Mouse (Mus musculus): ENCODE data around the gene Asb13. TPM values are rescaled to one million over a fixed set of nuclear protein-coding genes. Genes with fewer than 3 reads are reported as not detected.

Gene Asb13
- polyA plus RNA-seq, 1 experiment from 2014 or later: 12.2 TPM

DNA sequence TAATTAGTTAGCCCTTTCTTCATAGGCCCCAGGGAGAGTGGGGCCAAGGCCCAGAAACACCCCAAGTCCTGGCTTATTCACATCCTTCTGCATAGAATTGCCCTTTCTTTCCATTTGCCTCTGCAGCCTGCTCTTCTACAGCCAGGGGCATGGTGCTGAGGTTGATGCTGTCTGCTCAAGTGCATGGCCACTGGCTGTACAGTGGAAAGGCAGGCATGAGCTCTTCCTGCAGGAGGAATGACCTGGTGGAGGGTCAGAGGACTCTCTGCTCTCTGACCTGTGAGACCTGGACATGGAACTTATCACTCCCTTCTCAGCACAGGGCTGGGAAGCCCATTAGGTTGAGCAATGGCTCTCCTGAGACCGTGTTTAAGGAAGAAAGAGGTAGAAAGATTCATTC lies 35.8 kb downstream of the Asb13 start:
- Histone ChIP-seq H3K4me1 (ENCODE audit: control insufficient read depth, insufficient read depth, low read length) (no peaks in the 10 kb centered on the region), H3K27ac (replicated peaks; ENCODE audit: low read depth, low read length) (no peak overlapping the region), H3K36me3 (ENCODE audit: control insufficient read depth, insufficient read depth, low read length) (no peaks in the 10 kb centered on the region), H3K9ac (replicated peaks; ENCODE audit: low read length) (no peak overlapping the region), H3K4me3 (replicated peaks; ENCODE audit: low read depth, low read length) (no peak overlapping the region), H3K4me2 (ENCODE audit: low read length) (no peak overlapping the region), H3K27me3 (ENCODE audit: control insufficient read depth, insufficient read depth, low read length) (no peaks in the 10 kb centered on the region), H3K9me3 (ENCODE audit: control insufficient read depth, low read length) (no peaks in the 10 kb centered on the region)
- no peak for ATAC-seq (ENCODE audit: low FRiP score, low TSS enrichment)
- no peak for DNase-seq
- 79% methylated on average over 1 of the region's 1 CpGs for WGBS

- DNase-seq (no peak), ATAC-seq (ENCODE audit: low FRiP score, low TSS enrichment) (no peak)
- H3K27ac ChIP-seq (replicated peaks; ENCODE audit: low read depth, low read length): no peak overlapping the region
- no peaks in the 10 kb centered on the region for H3K9me3 ChIP-seq (ENCODE audit: control insufficient read depth, low read length)
- H3K4me1 ChIP-seq (ENCODE audit: control insufficient read depth, insufficient read depth, low read length): no peaks in the 10 kb centered on the region
- no peak overlapping the region for H3K4me3 ChIP-seq (replicated peaks; ENCODE audit: low read depth, low read length)
- no peaks in the 10 kb centered on the region for H3K36me3 ChIP-seq (ENCODE audit: control insufficient read depth, insufficient read depth, low read length)
- no peaks in the 10 kb centered on the region for H3K27me3 ChIP-seq (ENCODE audit: control insufficient read depth, insufficient read depth, low read length)
- no peak overlapping the region for H3K4me2 ChIP-seq (ENCODE audit: low read length)
- H3K9ac ChIP-seq (replicated peaks; ENCODE audit: low read length): no peak overlapping the region
- WGBS: 96% methylated on average over 1 of the region's 1 CpGs
These were observed 36.2 kb downstream of the Asb13 start for GRCm38 (mm10) chr13:3670039-3670438.

- H3K9ac ChIP-seq (replicated peaks; ENCODE audit: low read length): no peak overlapping the region
- no peaks in the 10 kb centered on the region for H3K27me3 ChIP-seq (ENCODE audit: control insufficient read depth, insufficient read depth, low read length)
- no peaks in the 10 kb centered on the region for H3K4me1 ChIP-seq (ENCODE audit: control insufficient read depth, insufficient read depth, low read length)
- H3K36me3 ChIP-seq (ENCODE audit: control insufficient read depth, insufficient read depth, low read length): no peaks in the 10 kb centered on the region
- H3K4me3 ChIP-seq (replicated peaks; ENCODE audit: low read depth, low read length): no peak overlapping the region
- WGBS: 89% methylated on average over 3 of the region's 3 CpGs
- no peak overlapping the region for H3K4me2 ChIP-seq (ENCODE audit: low read length)
- no peak for DNase-seq
- H3K9me3 ChIP-seq (ENCODE audit: control insufficient read depth, low read length): no peaks in the 10 kb centered on the region
- ATAC-seq (ENCODE audit: low FRiP score, low TSS enrichment): no peak
- no peak overlapping the region for H3K27ac ChIP-seq (replicated peaks; ENCODE audit: low read depth, low read length)
These were observed 39.3 kb downstream of the Asb13 start for GRCm38 (mm10) chr13:3673151-3673550.

GRCm38 (mm10) chr13:3673622-3674021 lies 39.8 kb downstream of the Asb13 start:
- whole genome bisulfite sequencing: 74% methylated on average over 4 of the region's 4 CpGs
- DNase-seq (no peak), ATAC-seq (ENCODE audit: low FRiP score, low TSS enrichment) (no peak)
- Histone ChIP-seq H3K9ac (replicated peaks; ENCODE audit: low read length) (no peak overlapping the region), H3K9me3 (ENCODE audit: control insufficient read depth, low read length) (no peaks in the 10 kb centered on the region), H3K4me2 (ENCODE audit: low read length) (no peak overlapping the region), H3K4me3 (replicated peaks; ENCODE audit: low read depth, low read length) (no peak overlapping the region), H3K36me3 (ENCODE audit: control insufficient read depth, insufficient read depth, low read length) (no peaks in the 10 kb centered on the region), H3K27ac (replicated peaks; ENCODE audit: low read depth, low read length) (no peak overlapping the region), H3K27me3 (ENCODE audit: control insufficient read depth, insufficient read depth, low read length) (no peaks in the 10 kb centered on the region), H3K4me1 (ENCODE audit: control insufficient read depth, insufficient read depth, low read length) (no peaks in the 10 kb centered on the region)

GRCm38 (mm10) chr13:3675855-3676254 lies 42.0 kb downstream of the Asb13 start:
- Histone ChIP-seq H3K9ac (replicated peaks; ENCODE audit: low read length) (no peak overlapping the region), H3K4me2 (ENCODE audit: low read length) (no peak overlapping the region), H3K4me3 (replicated peaks; ENCODE audit: low read depth, low read length) (no peak overlapping the region), H3K27ac (replicated peaks; ENCODE audit: low read depth, low read length) (no peak overlapping the region), H3K27me3 (ENCODE audit: control insufficient read depth, insufficient read depth, low read length) (no peaks in the 10 kb centered on the region), H3K36me3 (ENCODE audit: control insufficient read depth, insufficient read depth, low read length) (no peaks in the 10 kb centered on the region), H3K9me3 (ENCODE audit: control insufficient read depth, low read length) (no peaks in the 10 kb centered on the region), H3K4me1 (ENCODE audit: control insufficient read depth, insufficient read depth, low read length) (no peaks in the 10 kb centered on the region)
- ATAC-seq (ENCODE audit: low FRiP score, low TSS enrichment): no peak
- WGBS: 89% methylated on average over 4 of the region's 4 CpGs
- no peak for DNase-seq

- Histone ChIP-seq H3K4me1 (ENCODE audit: control insufficient read depth, insufficient read depth, low read length) (no peaks in the 10 kb centered on the region), H3K9me3 (ENCODE audit: control insufficient read depth, low read length) (no peaks in the 10 kb centered on the region), H3K4me2 (ENCODE audit: low read length) (no peak overlapping the region), H3K27ac (replicated peaks; ENCODE audit: low read depth, low read length) (no peak overlapping the region), H3K36me3 (ENCODE audit: control insufficient read depth, insufficient read depth, low read length) (no peaks in the 10 kb centered on the region), H3K4me3 (replicated peaks; ENCODE audit: low read depth, low read length) (no peak overlapping the region), H3K27me3 (ENCODE audit: control insufficient read depth, insufficient read depth, low read length) (no peaks in the 10 kb centered on the region), H3K9ac (replicated peaks; ENCODE audit: low read length) (no peak overlapping the region)
- 85% methylated on average over 4 of the region's 4 CpGs for WGBS
- no peak for ATAC-seq (ENCODE audit: low FRiP score, low TSS enrichment)
- no peak for DNase-seq
These were observed 45.3 kb downstream of the Asb13 start for GRCm38 (mm10) chr13:3679098-3679497.

- no peak for ATAC-seq (ENCODE audit: low FRiP score, low TSS enrichment)
- H3K4me2 ChIP-seq (ENCODE audit: low read length): no peak overlapping the region
- H3K27me3 ChIP-seq (ENCODE audit: control insufficient read depth, insufficient read depth, low read length): no peaks in the 10 kb centered on the region
- no peaks in the 10 kb centered on the region for H3K4me1 ChIP-seq (ENCODE audit: control insufficient read depth, insufficient read depth, low read length)
- no peaks in the 10 kb centered on the region for H3K9me3 ChIP-seq (ENCODE audit: control insufficient read depth, low read length)
- H3K9ac ChIP-seq (replicated peaks; ENCODE audit: low read length): no peak overlapping the region
- WGBS: 55% methylated on average over 1 of the region's 1 CpGs
- H3K4me3 ChIP-seq (replicated peaks; ENCODE audit: low read depth, low read length): no peak overlapping the region
- no peaks in the 10 kb centered on the region for H3K36me3 ChIP-seq (ENCODE audit: control insufficient read depth, insufficient read depth, low read length)
- no peak overlapping the region for H3K27ac ChIP-seq (replicated peaks; ENCODE audit: low read depth, low read length)
- DNase-seq: no peak
These were observed 52.5 kb downstream of the Asb13 start for GRCm38 (mm10) chr13:3686306-3686705.

DNA sequence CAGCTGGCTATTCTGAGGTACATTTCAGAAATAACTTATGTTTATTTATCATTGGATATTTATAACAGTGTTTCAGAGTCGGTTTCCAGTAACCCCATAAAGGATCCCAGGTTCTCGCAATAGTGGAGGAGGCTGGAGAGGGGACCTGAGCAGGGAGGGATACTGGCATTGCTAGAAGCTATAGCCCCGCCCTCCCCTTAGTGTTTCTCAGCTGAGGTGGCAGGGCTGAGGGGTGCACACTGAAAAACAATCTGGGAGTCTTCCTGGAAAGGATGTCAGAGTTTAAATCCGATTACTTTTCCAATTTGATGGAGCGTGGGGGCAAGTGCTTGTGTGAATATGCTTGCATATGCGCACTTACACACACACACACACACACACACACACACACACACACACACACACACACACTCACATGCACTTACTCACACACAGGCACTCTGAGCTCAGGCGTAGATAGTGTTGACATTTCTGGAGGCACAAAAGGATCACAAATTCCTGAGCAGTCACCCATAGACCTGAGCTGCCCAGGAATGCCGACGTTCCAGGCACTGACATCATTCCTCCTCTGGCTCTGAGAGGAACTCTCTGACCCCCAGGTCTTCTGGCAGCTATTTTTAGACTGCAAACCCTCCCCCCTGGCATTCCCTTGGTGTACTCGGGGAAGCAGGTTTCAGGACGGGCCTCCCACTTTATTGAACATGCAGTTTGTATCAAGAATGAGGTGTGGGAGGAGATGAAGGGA lies 60.9 kb downstream of the Asb13 start:
- WGBS: 14% methylated on average over 11 of the region's 11 CpGs
- H3K36me3 ChIP-seq (ENCODE audit: control insufficient read depth, insufficient read depth, low read length): no peaks in the 10 kb centered on the region
- DNase-seq: peak; percentile 4
- no peak overlapping the region for H3K9ac ChIP-seq (replicated peaks; ENCODE audit: low read length)
- H3K4me3 ChIP-seq (replicated peaks; ENCODE audit: low read depth, low read length): no peak overlapping the region
- no peak overlapping the region for H3K27ac ChIP-seq (replicated peaks; ENCODE audit: low read depth, low read length)
- H3K4me2 ChIP-seq (ENCODE audit: low read length): no peak overlapping the region
- H3K9me3 ChIP-seq (ENCODE audit: control insufficient read depth, low read length): no peaks in the 10 kb centered on the region
- H3K27me3 ChIP-seq (ENCODE audit: control insufficient read depth, insufficient read depth, low read length): no peaks in the 10 kb centered on the region
- no peaks in the 10 kb centered on the region for H3K4me1 ChIP-seq (ENCODE audit: control insufficient read depth, insufficient read depth, low read length)
- no peak; the same call in 1 of the 2 replicates for ATAC-seq (ENCODE audit: low FRiP score, low TSS enrichment)

DNA sequence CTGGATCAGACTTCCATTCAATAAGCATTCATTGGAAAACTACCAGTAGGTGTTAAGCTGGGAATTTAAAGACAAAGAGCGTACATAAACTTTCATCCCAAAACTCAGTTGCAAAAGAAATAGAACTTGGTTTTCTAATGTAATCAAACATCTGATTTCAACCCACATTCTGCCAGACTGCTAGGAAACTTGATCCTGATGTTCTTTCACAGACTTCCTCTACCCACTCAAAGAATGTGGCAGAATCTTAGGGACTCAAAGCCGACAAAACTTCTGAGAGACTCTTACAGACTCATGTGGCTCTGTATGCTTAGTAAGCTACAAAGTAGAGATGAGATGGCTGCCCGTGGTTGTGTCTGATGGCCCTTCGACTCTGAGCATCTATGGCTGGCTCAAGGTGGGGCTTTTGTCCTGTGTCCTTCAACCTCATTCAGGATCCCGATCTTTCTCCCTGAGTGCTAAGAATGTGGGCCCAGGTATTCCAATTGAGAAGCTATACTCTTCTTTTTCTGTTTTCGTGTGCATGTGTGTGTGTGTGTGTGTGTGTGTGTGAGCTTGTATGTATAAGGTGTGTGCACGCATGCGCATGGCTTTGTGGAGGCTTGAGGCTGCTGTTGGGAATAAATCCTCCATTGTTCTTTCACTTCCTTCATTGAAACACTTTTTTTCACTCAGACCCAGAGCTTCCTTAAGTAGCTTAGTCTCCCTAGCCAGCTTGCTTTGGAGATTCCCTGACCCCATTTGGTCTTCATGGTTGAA lies 63.3 kb downstream of the Asb13 start:
- Histone ChIP-seq H3K27ac (replicated peaks; ENCODE audit: low read depth, low read length) (no peak overlapping the region), H3K4me2 (ENCODE audit: low read length) (no peak overlapping the region), H3K9ac (replicated peaks; ENCODE audit: low read length) (no peak overlapping the region), H3K4me1 (ENCODE audit: control insufficient read depth, insufficient read depth, low read length) (no peaks in the 10 kb centered on the region), H3K4me3 (replicated peaks; ENCODE audit: low read depth, low read length) (no peak overlapping the region), H3K27me3 (ENCODE audit: control insufficient read depth, insufficient read depth, low read length) (no peaks in the 10 kb centered on the region), H3K36me3 (ENCODE audit: control insufficient read depth, insufficient read depth, low read length) (no peaks in the 10 kb centered on the region), H3K9me3 (ENCODE audit: control insufficient read depth, low read length) (no peaks in the 10 kb centered on the region)
- DNase-seq (no peak), ATAC-seq (ENCODE audit: low FRiP score, low TSS enrichment) (no peak)
- WGBS: 78% methylated on average over 8 of the region's 8 CpGs

Measured in midbrain, embryonic 14.5 days (tissue).